Mouse (Mus musculus) kidney, adult 2 months (tissue): ENCODE results near the gene Krt26. TPM values are rescaled to one million over a fixed set of nuclear protein-coding genes. Genes with fewer than 3 reads are reported as not detected.
A peak's percentile ranks its signal among the peaks of the same experiment; 100 is the strongest.

Experiments
- DNase-seq: peaks from one replicate; pipeline ENCODE4 v3.0.0; 2021
- H3K27ac ChIP-seq: fragments of 200-500 bp; 2 replicates; pipeline ENCODE4 v1.5.1; 2012; ENCODE audit warnings: low read depth, low read length, control low read depth, inconsistent platforms; ENCODE audit not compliant: insufficient read depth
- H3K27me3 ChIP-seq: fragments of 200-500 bp; replicated peaks from 2 replicates; pipeline ENCODE4 v1.6.1; 2012; ENCODE audit warnings: mild to moderate bottlenecking, moderate library complexity, low read length, inconsistent platforms; ENCODE audit not compliant: control insufficient read depth, insufficient read depth
- H3K36me3 ChIP-seq: fragments of 200-500 bp; 2 replicates; pipeline ENCODE4 v1.6.1; 2012; ENCODE audit warnings: mild to moderate bottlenecking, moderate library complexity, low read length, inconsistent platforms; ENCODE audit not compliant: control insufficient read depth, insufficient read depth
- H3K4me1 ChIP-seq: fragments of 200-500 bp; 2 replicates; pipeline ENCODE4 v1.6.1; 2011; ENCODE audit warnings: low read length; ENCODE audit not compliant: control insufficient read depth, insufficient read depth
- H3K4me3 ChIP-seq: fragments of 200-500 bp; 2 replicates; pipeline ENCODE4 v1.5.1; 2011; ENCODE audit warnings: mild to moderate bottlenecking, low read depth, low read length, control low read depth; ENCODE audit not compliant: insufficient read depth
- CTCF ChIP-seq: fragments of 200-500 bp; conservative IDR thresholded peaks from 2 replicates; pipeline ENCODE4 v1.5.1; 2011; ENCODE audit warnings: low read depth, mild to moderate bottlenecking, control low read depth, low read length, moderate library complexity, mixed read lengths; ENCODE audit not compliant: insufficient read depth, insufficient read length
- POLR2A ChIP-seq: fragments of 200-500 bp; IDR thresholded peaks from one replicate; pipeline ENCODE4 v1.6.1; 2011; ENCODE audit warnings: low read depth, low read length, control low read depth
- WGBS: fragments of 180-500 bp; shearing (Covaris S2); methylation state at CpG from one replicate; pipeline ENCODE4 v1.1.7; 2018; 5-methylcytosine and 5-hydroxymethylcytosine counted together
- polyA plus RNA-seq: library from polyadenylated mRNA; depleted of rRNA; stranded (reverse); fragments of >200 nt; gene quantifications from 2 replicates; pipeline ENCODE4 v1.2.3, GENCODE M21; 2012; rRNA removed

Krt26 gene
- not detected in 2 replicates for polyA plus RNA-seq

- no peak for TF ChIP-seq CTCF
- TF ChIP-seq POLR2A, result no peak
- no peaks in the 10 kb centered on the region for H3K27me3 ChIP-seq
- H3K27ac ChIP-seq, result no peak within 1 kb of the TSS
- H3K36me3 ChIP-seq, result no peaks in the 10 kb centered on the region
- DNase-seq, result no peak
- no peaks in the 10 kb centered on the region for H3K4me1 ChIP-seq
- WGBS, result 92% methylated on average over 11 of the region's 11 CpGs
- no peak within 1 kb of the TSS for H3K4me3 ChIP-seq
Measured at GRCm38 (mm10) chr11:99337866-99338265, at the start of gene Krt26. Krt26 (minus strand) TSS chr11:99337966.

GRCm38 (mm10) chr11:99385813-99386721 lies 48.3 kb upstream of the Krt26 start:
- no peaks in the 10 kb centered on the region for H3K36me3 ChIP-seq
- H3K4me3 ChIP-seq, result peak overlapping the region; percentile 78
- TF ChIP-seq POLR2A (peak; percentile 10), CTCF (no peak)
- peak; percentile 96 for DNase-seq
- peak overlapping the region; percentile 88 for H3K27ac ChIP-seq
- no peaks in the 10 kb centered on the region for H3K4me1 ChIP-seq
- 2% methylated on average over 71 of the region's 71 CpGs for WGBS
- H3K27me3 ChIP-seq, result no peaks in the 10 kb centered on the region

GRCm38 (mm10) chr11:99379568-99379967 lies 41.8 kb upstream of the Krt26 start:
- WGBS, result 16% methylated on average over 5 of the region's 5 CpGs
- DNase-seq, result peak; percentile 73
- Histone ChIP-seq H3K36me3 (no peaks in the 10 kb centered on the region), H3K27ac (no peak overlapping the region), H3K4me1 (no peaks in the 10 kb centered on the region), H3K4me3 (no peak overlapping the region), H3K27me3 (no peaks in the 10 kb centered on the region)
- TF ChIP-seq POLR2A, result no peak
- TF ChIP-seq CTCF, result peak; percentile 91

GRCm38 (mm10) chr11:99374803-99375202 lies 37.0 kb upstream of the Krt26 start, which contains the start of gene Krt28:
Krt28 (minus strand) TSS chr11:99374903.
- Histone ChIP-seq H3K36me3 (no peaks in the 10 kb centered on the region), H3K4me1 (no peaks in the 10 kb centered on the region), H3K4me3 (no peak within 1 kb of the TSS), H3K27me3 (no peaks in the 10 kb centered on the region), H3K27ac (no peak within 1 kb of the TSS)
- TF ChIP-seq POLR2A (no peak), CTCF (no peak)
- DNase-seq, result no peak
- WGBS, result 85% methylated on average over 13 of the region's 13 CpGs

- no peak for TF ChIP-seq POLR2A
- no peak for TF ChIP-seq CTCF
Measured at GRCm38 (mm10) chr11:99369853-99370451, 32.2 kb upstream of the Krt26 start.

GRCm38 (mm10) chr11:99369229-99369628 lies 31.5 kb upstream of the Krt26 start:
- H3K27me3 ChIP-seq, result no peaks in the 10 kb centered on the region
- no peak for TF ChIP-seq POLR2A
- peak; percentile 53 for TF ChIP-seq CTCF
- H3K36me3 ChIP-seq, result no peaks in the 10 kb centered on the region
- H3K4me1 ChIP-seq, result no peaks in the 10 kb centered on the region
- H3K27ac ChIP-seq, result no peak overlapping the region
- no peak overlapping the region for H3K4me3 ChIP-seq
- 13% methylated on average over 3 of the region's 3 CpGs for WGBS
- peak; percentile 7 for DNase-seq

More at GRCm38 (mm10) chr11:99369853-99370451, 32.2 kb upstream of the Krt26 start:
- Histone ChIP-seq H3K36me3 (no peaks in the 10 kb centered on the region), H3K4me1 (no peaks in the 10 kb centered on the region), H3K27me3 (no peaks in the 10 kb centered on the region), H3K27ac (no peak overlapping the region), H3K4me3 (no peak overlapping the region)
- 85% methylated on average over 8 of the region's 8 CpGs for WGBS
- no peak for DNase-seq

- Histone ChIP-seq H3K27ac (no peak overlapping the region), H3K4me3 (no peak overlapping the region), H3K27me3 (no peaks in the 10 kb centered on the region), H3K36me3 (no peaks in the 10 kb centered on the region), H3K4me1 (no peaks in the 10 kb centered on the region)
- 32% methylated on average over 10 of the region's 10 CpGs for WGBS
- TF ChIP-seq CTCF (peak; percentile 35), POLR2A (no peak)
- peak; percentile 36 for DNase-seq
Measured at GRCm38 (mm10) chr11:99366791-99367190, 29.0 kb upstream of the Krt26 start.
